Mouse (Mus musculus): Measurements from ENCODE around the gene Gpd1. TPM values are rescaled to one million over a fixed set of nuclear protein-coding genes. Genes with fewer than 3 reads are reported as not detected.
A peak's percentile ranks its signal among the peaks of the same experiment; 100 is the strongest.
"Not testable (repeated sequence)": the region's sequence is repeated elsewhere in the genome, so short reads cannot be mapped to it uniquely, and the experiment has no call there.

Gene Gpd1
- polyA plus RNA-seq, 1 experiment: 116 TPM

DNA sequence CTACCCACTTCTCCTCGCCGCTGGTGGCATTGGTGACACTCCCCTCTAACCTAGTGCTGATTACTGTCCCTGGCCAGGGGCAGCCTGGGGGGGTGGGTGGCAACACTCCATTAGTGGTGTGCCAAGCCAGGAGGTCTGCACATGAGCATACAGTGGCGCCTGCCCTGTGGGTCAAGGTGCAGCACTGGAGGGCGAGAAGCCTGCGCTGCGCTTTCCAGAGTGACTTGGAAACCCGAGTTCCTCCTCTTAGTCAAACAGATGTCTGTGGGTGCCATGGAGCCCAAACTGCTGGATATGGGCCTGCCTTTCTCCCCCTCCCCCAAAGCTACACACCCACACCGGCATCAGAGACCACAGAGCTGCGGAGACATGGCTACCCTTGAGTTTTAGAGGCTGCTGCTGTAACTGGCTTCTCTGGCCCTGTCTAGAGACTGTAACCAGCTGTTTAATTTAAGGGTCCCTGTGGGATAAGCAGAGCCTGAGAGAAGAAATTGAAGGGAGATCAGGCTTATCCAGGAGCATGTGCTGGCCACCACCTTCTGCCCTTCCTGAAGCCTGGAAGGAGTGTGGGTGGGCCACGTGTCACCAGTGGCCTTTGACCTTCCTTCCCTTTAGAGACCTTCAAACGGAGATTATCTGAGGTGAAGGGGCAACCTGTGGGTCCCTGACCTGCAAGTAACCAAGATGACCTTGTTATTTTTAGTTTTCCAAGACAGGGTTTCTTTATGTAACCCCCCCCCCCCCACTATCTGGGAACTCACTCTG is 1.2 kb upstream of the Gpd1 start:
- no peak for DNase-seq (ENCODE audit: low read depth, low spot score)
- WGBS: 59% methylated on average over 11 of the region's 11 CpGs

DNA sequence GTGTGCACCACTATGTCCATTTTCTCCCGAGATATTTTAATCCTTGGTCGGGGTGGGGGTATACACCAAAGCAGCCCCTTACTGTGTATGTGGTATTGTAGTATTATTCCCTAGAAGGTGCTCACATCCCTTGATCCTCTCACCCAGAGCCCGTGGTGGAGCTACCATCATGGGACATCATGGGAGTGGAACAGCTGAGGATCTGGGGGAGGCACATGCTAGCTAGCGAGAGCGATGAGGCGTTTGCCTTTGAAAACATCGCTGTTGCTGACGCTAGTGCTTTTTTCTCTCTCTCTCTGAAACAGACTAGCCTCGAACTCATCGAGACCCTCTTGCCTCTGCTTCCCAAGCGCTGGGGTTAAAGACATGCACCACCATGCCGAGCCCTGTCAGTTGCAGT is 501 bp upstream of the Gpd1 start:
- DNase-seq (ENCODE audit: low read depth, low spot score): no peak
- 83% methylated on average over 12 of the region's 12 CpGs for WGBS

DNA sequence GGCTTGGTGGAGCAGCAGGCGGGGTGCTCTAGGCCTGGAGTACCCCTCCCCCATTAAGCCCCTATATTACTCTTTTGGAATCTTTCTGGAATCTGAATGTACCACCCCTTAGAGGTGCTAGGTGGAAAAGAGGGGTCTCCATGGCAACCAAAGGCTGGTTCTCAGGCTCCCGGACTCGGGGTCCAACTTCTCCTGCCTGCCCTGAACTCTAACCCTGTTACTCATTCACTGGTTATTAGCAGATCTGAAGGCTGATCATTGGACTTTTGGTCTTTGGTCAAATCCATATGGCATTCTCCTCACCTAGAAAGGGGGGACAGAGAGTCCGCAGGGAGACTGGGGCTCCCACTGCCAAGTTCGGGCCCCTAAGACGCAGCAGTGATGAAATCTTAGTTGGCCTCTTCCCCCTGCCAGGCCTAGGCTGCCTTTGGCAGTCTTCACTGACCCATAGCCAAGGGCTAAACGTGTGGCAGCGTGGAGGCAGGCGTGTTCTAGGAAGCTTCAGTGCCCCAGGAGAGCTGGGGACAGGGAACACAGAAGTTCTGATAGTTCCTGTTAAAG is 1.2 kb downstream of the Gpd1 start:
- WGBS: 73% methylated on average over 9 of the region's 9 CpGs
- DNase-seq (ENCODE audit: low read depth, low spot score): no peak

DNA sequence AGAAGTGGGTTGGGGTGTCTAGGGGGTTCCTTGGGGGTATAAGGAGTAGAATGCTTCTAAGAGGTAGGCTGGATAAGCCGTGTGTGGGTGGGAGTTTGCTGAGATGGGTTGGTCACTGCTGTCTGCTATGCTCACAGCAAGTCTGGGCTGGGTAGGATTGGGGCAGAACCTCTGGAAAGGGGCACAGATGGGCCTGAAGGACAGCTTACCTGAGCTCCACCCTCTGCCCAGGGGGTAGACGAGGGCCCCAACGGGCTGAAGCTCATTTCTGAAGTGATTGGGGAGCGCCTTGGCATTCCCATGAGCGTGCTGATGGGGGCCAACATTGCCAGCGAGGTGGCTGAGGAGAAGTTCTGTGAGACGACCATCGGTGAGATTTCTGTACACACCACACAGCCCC is 2.5 kb downstream of the Gpd1 start:
- no peak for DNase-seq (ENCODE audit: low read depth, low spot score)
- 88% methylated on average over 8 of the region's 8 CpGs for WGBS

DNA sequence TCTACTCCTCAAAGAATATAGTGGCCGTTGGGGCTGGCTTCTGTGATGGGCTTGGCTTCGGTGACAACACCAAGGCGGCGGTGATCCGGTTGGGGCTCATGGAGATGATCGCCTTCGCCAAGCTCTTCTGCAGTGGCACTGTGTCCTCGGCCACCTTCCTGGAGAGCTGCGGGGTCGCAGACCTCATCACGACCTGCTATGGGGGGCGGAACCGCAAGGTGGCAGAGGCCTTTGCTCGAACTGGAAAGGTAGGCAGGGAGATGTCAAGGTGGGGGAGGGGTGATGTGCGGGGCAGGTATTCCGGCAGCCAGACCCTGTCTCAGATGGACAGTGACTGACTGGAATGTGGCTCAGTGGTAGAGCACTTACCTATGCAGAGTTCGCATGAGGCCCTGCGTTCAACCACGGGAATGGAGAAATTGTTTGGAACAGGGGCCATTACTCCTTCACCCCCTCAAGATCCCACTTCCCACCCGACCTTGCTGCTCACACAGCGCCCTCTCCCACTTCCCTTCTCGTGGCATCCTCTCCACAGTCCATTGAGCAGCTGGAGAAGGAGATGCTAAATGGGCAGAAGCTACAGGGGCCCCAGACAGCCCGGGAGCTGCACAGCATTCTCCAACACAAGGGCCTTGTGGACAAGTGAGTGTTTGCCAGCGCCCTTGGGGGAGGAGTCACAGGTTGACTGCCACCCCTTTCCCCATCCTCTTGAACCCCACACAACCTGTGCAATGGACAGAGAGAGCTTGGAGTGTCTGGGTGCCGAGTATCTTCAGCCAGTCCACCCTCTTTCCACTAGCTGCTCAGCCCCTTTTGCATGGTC is 4.8 kb downstream of the Gpd1 start:
- 90% methylated on average over 25 of the region's 25 CpGs for WGBS
- DNase-seq (ENCODE audit: low read depth, low spot score): no peak

DNA sequence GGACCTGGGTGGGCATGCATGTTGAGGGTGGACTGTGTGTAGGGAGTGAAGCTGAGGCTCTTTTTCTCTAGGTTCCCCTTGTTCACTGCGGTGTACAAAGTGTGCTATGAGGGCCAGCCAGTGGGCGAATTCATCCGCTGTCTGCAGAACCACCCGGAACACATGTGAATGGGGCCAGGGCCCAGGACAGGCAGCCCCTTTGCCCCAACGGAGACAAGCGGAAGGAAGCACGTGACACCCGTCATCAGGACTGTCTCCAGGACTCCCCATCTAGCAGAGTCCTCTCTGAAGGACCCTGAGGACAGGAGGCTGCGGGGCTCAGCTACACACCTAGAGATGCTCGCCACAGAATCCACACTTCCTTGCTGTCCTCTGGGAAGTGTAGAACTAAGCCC is 5.8 kb downstream of the Gpd1 start:
- 75% methylated on average over 10 of the region's 10 CpGs for WGBS
- DNase-seq (ENCODE audit: low read depth, low spot score): no peak

DNA sequence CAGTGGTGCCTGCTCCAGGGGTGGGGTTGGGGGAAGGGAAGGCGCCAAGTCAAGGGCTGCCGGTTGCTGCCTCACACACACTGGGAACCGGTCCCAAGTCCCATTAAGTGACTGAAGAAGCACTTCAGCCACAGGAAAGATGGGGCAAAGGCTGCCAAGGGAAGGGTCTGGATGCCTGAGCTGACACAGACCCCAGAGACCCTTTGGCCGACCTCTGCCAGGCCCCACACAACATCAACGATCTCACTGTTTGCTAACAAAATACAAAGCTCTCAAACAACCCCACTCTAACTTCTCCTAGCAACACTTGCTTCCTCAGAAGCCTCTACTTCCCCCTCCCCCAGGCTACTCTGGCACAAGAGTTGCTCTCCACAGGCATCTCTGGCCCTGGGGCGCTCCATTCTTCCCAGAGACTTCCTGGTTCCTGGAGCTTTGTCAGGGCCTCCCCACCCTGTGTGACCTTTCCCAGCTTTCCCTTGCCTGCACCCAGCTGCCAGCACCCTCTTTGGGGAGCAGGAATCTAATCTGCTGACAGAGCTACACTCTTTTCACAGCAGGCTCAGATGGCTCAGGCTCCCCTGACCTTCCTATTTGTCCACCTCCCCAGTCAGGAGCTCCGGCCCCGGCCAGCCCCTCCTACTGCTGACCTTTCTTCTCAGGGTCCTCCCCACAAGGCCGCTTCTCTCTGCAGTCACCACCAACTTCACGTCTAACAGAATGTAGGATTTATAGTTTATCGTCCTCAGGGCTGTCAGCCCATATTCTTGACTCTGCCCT is 6.4 kb downstream of the Gpd1 start:
- WGBS: 19% methylated on average over 11 of the region's 11 CpGs
- no peak for DNase-seq (ENCODE audit: low read depth, low spot score)

DNA sequence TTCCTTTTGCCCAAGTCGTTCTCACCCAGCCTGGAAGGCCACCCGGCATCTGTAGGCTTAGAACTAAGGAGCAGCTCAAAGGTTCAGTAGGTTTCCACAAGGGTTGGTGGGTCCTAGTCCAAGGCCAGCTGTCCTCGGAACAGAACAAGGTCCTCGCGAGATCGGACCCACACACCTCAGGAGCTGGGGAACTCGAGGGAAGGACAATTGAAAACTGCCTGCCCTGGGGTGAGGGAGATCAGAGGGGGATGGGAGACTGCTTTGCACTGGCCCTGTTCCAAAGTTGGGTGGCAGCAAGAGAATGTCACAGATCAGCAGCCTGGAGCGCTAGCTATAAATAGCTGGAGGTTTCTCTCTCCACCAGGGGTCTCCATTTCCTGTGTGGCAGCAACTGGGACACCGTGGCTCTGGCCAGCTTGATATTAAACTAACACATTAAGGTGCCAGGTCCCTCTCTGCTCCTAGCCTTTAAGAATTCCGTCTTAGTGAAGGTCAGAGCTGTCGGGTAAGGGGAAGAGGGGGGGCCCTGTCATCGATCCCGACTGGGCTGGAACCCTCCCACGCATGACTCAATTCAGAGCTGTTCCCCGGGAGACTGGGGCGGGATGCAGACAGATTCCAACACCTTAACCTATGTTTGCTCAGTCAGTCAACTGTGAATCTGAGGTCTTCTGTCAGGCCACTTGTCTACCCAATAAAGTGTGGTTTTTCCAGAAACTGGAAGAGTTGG is 7.1 kb downstream of the Gpd1 start:
- 6% methylated on average over 16 of the region's 16 CpGs for WGBS
- DNase-seq (ENCODE audit: low read depth, low spot score): no peak

DNA sequence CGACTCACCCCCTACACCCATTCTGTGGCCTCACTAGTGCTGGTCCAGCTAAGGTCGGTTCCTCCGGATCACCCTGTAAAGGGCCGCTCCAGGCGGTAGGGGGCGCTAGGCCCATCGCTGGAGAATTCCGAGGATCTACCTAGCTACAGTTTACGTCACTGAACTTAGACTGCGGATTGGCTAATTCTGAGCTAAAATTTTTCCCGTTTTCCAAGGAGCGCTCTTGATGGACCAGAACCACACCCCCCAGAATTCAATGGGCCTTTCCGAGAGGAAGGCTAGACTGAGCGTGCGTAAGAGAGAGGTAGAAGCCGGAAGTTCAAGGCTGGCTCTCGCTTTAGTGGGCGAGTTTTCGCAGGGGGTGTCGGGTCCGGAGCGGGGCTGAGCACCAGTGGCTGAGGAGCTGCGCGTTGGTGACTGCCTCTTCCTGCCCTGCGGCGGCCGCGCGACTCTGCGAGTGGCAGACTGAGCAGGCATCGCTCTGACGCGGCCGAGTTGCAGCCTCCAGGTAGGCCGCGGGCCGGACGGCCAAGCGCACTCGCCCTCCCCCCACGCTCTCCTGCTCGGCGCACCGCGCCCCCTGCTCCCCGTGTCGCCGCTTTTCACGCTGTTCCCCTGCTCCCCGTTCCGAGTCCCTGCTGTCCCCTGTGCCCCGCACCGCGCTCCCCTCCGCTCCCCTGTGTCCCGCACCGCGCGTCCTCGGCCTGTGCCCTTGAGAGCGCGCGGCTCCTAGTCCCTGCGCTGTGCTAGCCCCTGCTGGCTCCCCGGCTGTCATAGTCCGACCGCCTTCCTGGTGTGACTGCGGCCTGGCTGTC is 8.2 kb downstream of the Gpd1 start, which contains the start of gene Cox14:
Gene Cox14, plus strand, starts transcription at position 278 of the 815 bp plus-strand sequence.
- peak; percentile 99 for DNase-seq (ENCODE audit: low read depth, low spot score)
- under 1% methylated on average over 68 of the region's 68 CpGs for WGBS

DNA sequence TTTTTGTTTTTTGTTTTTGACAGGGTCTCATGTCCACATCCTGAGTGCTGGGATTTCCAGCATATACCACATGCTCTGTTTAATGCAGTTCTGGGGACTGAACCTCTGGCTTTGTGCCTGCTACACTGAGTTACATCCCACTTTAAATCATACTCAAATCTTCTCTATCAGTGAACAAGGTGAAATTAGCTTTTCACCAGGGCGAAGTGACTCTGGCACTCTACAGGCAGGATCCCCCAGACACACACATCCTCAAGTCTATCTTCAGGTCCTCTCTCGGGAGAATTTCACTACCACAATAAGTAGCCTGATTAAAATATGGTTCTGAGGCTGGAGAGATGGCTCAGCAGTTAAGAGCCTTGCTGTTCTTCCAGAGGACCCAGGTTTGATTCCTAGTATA is 9.2 kb downstream of the Gpd1 start:
- DNase-seq (ENCODE audit: low read depth, low spot score): no peak

DNA sequence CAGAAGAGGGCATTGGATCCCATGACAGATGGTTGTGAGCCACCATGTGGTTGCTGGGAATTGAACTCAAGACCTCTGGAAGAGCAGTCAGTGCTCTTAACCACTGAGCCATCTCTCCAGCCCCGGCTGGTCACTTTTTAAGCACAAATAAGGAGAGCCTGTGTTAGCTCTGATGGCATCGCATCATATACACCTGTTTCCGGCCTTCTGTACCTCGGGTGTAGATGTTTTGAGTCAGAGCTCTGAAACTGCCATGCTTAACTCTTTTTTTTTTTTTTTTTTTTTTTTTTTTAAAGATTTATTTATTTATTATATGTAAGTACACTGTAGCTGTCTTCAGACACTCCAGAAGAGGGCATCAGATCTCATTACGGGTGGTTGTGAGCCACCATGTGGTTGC is 9.7 kb downstream of the Gpd1 start:
- not testable (repeated sequence) for DNase-seq (ENCODE audit: low read depth, low spot score)
- 84% methylated on average over 4 of the region's 5 CpGs for WGBS

More for the DNA sequence above, 9.2 kb downstream of the Gpd1 start:
- 52% methylated on average over 2 of the region's 2 CpGs for WGBS

DNA sequence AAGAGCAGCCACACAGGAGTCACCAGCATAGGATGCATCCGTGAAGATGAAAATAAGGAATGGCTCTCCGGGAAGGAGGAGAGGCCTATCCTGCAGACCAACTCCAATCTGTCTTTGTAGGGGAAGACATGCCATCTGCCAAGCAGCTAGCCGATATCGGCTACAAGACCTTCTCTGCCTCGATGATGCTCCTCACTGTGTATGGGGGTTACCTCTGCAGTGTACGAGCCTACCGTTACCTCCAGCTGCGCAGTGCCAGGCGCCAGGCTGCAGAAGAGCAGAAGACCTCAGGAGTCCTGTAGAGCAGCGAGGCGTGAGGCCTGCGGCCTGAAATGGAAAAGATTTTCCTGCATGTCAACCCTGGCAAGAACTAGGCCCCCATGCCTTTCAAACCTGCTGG is 10.2 kb downstream of the Gpd1 start:
- WGBS: 91% methylated on average over 12 of the region's 12 CpGs

DNA sequence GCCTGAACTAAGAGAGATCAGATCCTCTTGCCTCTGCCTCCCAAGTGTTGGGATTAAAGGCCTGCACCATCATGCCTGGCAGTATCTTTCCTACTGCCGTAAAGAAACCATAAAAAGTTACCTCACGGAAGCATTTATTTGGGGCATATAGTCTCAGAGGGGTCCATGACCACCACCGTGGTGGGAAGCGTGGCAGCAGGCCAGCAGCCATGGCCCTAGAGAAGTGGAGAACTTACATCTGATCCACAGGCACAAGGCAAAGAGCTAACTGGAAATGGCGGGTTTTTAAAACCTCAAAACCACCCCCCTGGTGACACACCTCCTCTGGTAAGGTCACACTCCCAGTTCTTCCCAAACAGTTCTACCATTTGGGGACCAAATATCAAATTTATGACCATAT is 10.9 kb downstream of the Gpd1 start:
- WGBS: 80% methylated on average over 5 of the region's 5 CpGs
- no peak for DNase-seq (ENCODE audit: low read depth, low spot score)

More for the DNA sequence above, 10.2 kb downstream of the Gpd1 start:
- no peak for DNase-seq (ENCODE audit: low read depth, low spot score)

DNA sequence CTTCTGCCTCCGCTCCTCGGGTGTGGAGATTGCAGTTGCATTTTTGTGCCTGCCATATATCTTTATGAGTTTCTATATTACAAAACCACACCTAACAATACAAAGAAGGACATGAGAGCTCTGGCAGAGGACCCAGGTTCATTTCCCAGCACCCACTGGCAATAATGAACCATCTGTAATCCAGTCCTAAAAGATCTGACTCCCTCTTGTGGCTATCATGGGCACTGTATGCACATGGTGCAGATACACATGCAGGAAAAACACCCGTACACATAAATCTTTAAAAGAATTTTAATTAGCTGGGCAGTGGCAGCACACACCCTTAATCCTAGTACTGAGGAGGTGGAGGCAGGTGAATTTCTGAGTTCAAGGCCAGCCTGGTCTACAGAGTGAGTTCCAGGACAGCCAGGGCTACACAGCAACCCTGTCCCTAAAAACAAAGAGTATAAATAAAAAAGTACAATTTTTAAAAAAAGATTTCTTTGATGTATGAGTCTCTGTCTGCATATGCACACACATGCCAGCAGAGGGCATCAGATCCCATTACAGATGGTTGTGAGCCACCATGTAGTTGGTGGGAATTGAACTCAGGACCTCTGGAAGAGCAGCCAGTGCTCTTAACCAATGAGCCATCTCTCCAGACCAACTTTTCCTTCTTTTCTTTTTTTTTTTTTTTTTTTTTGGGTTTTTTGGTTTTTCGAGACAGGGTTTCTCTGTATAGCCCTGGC is 11.9 kb downstream of the Gpd1 start:
- no peak for DNase-seq (ENCODE audit: low read depth, low spot score)
- 53% methylated on average over 4 of the region's 4 CpGs for whole genome bisulfite sequencing

DNA sequence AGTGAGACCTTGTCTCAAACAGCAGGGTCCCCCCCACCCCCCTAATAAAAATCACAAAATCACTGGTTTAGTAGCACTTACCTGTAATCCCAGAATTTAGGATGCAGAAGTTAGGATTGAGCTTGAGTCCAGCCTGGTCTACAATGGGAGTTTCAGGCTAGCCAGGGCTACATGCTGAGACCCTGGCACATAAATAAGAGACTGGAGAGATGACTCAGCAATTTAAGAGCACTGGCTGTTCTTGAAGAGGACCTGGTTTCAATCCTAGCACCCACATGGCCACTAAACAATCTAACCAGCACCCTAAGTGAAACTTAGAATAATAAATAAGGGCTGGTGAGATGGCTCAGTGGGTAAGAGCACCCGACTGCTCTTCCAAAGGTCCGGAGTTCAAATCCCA is 13.9 kb downstream of the Gpd1 start:
- 92% methylated on average over 2 of the region's 2 CpGs for WGBS
- no peak for DNase-seq (ENCODE audit: low read depth, low spot score)

DNA sequence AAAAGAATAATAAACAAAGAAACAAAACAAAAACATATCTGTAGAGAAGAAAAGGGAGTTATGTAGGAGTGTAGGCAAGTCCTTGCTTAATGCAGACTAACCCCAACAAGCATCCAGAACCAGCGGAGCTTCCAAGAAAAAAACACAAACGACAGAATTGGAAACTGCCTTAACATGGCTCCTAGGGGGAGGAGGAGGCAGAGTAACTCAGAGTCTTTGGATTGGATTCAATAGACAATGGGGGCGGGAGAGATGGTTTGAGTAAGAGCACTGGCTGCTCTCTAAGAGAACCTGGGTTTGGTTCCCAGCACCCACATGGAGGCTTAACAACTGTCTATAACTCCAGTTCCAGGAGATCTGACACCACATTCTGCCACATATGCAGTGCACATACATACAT is 14.4 kb downstream of the Gpd1 start:
- 96% methylated on average over 3 of the region's 3 CpGs for WGBS
- DNase-seq (ENCODE audit: low read depth, low spot score): no peak

DNA sequence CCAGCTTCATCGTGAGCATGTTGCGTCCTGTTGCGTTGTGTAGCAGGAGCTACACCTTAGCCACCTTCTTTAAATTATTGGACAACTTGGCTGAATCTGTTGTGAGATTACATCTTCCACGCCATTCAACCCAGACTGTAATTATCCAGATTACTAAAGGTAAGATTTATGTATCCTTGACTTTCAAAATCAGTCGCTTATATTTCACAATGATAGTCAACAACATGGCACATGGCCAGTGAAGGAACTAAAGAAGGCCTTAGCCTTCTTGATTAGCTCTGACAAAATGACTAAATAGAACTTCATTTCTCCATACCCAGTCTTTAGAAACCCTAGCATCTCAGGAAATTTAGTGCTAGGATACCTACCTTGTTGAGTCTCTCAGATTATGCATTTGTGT is 15.9 kb downstream of the Gpd1 start:
- DNase-seq (ENCODE audit: low read depth, low spot score): no peak
- WGBS: 92% methylated on average over 5 of the region's 5 CpGs

DNA sequence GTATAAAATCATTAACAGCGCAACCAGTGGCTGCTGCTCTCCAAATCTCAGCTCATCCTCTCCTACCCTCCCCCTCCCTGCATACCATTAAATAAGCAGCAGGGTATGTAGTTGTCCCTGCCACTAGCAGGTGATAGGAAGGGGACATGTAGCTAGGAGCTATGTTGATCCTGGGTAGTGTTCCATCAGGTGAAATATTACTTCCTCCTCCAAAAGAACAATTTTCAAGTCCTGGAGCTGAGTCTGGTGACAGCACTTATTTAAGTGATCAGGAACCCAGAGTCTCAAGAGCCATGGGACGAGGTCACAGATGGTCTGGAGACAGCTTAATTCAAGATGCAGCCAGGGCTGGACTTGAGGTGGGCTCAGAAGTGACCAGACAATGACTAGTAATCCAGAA is 18.3 kb downstream of the Gpd1 start:
- WGBS: 85% methylated on average over 2 of the region's 2 CpGs
- DNase-seq (ENCODE audit: low read depth, low spot score): no peak

Measured in large intestine, adult 2 months (tissue).